Mouse (Mus musculus): Measurements from ENCODE around the gene Tmem164.

DNA sequence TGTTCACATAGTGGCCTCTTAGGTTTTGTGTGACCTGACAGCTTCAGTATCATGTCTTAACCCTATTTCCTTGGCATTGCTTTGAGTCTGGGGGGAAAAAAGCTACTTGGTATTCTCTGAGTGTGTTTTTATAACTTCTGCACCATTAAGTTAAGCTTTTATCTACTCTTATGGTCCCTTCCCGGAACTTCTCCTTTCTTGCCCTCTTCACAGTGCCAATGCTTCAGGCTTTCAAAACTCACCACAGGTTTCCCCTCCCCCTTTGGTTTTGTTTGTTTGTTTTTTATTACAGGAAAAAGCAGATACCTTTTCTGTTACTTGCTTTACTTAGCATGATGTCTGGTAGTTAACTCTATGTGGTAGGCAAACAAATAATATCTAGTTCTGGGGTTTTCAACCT, 47.8 kb downstream of the Tmem164 start:
- TF ChIP-seq CTCF (IDR thresholded peaks at IDR 0.05; ENCODE audit: low read depth) (no peak), EP300 (optimal IDR thresholded peaks at IDR 0.05) (no peak)

Data from stomach, postnatal 0 days (tissue).